Mouse (Mus musculus) small intestine, adult 2 months (tissue): ENCODE results near the gene Mob4.

Experiments
- CTCF ChIP-seq: fragments of 200-500 bp; IDR thresholded peaks from 2 replicates; pipeline ENCODE4 v1.5.1; 2012; ENCODE audit warnings: low read depth, mild to moderate bottlenecking, control low read depth, inconsistent platforms, low read length, moderate library complexity, mixed read lengths; ENCODE audit not compliant: insufficient replicate concordance, insufficient read length; ENCODE audit errors: extremely low read depth
- POLR2A ChIP-seq: fragments of 200-500 bp; IDR thresholded peaks from 2 replicates; pipeline ENCODE4 v1.6.1; 2012; ENCODE audit warnings: low read depth, mild to moderate bottlenecking, control low read depth, inconsistent platforms, low read length, moderate library complexity

- peak; percentile 36; the same call in 1 of the 2 replicates for TF ChIP-seq CTCF
- no peak for TF ChIP-seq POLR2A
These were observed 30.9 kb downstream of the Mob4 start for GRCm38 (mm10) chr1:55161895-55162294.
